Mouse (Mus musculus): ENCODE measurements around the gene Olfr1128. TPM values are rescaled to one million over a fixed set of nuclear protein-coding genes. Genes with fewer than 3 reads are reported as not detected.
"Not testable (repeated sequence)": the region's sequence is repeated elsewhere in the genome, so short reads cannot be mapped to it uniquely, and the experiment has no call there.

Olfr1128 gene
- not detected in 2 replicates for polyA plus RNA-seq (2015; fragmentation: Nextera tagmentation; extraction: Ambion mirVana)

DNA sequence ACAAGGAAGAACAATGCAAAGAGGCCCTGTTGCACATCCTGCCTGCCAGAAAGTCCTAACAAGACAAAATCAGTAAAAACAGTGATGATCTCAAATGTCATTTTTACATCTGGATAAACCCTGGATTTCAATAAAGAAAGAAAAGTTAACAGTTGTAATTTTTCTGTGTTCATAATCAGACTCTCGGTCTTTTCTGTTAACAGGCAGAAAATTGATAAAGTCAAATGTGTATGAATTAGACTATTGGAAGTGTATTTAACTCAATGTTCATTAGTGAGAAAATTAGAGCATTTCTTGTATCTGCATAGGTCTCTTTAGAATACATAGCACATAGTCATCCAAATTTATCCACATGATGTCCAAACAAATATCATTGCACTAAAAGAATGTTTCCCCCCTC, at the start of gene Olfr1128:
Gene Olfr1128 (minus strand): TSS at position 101 of the 400 bp plus-strand sequence.
- no peak within 1 kb of the TSS for H3K4me2 ChIP-seq (replicated peaks; ENCODE audit: low read depth)
- no peak within 1 kb of the TSS for H3K27ac ChIP-seq (replicated peaks)
- H3K4me1 ChIP-seq (replicated peaks; ENCODE audit: control insufficient read depth, insufficient read depth), result no peaks in the 10 kb centered on the region
- no peaks in the 10 kb centered on the region for H3K36me3 ChIP-seq (ENCODE audit: control insufficient read depth, insufficient read depth, low read length)
- DNase-seq (ENCODE audit: low spot score) (no peak), ATAC-seq (ENCODE audit: low FRiP score, low TSS enrichment) (no peak)
- no peak within 1 kb of the TSS for H3K9ac ChIP-seq (ENCODE audit: low read length)
- 90% methylated on average over 1 of the region's 1 CpGs for WGBS
- no peak within 1 kb of the TSS for H3K4me3 ChIP-seq (ENCODE audit: low read depth, low read length)
- H3K9me3 ChIP-seq (ENCODE audit: control insufficient read depth, low read length), result no peaks in the 10 kb centered on the region
- TF ChIP-seq EP300 (optimal IDR thresholded peaks at IDR 0.05), result no peak
- TF ChIP-seq CTCF (IDR thresholded peaks at IDR 0.05; ENCODE audit: low read depth), result no peak
- no peaks in the 10 kb centered on the region for H3K27me3 ChIP-seq (ENCODE audit: control insufficient read depth, insufficient read depth, low read length)

DNA sequence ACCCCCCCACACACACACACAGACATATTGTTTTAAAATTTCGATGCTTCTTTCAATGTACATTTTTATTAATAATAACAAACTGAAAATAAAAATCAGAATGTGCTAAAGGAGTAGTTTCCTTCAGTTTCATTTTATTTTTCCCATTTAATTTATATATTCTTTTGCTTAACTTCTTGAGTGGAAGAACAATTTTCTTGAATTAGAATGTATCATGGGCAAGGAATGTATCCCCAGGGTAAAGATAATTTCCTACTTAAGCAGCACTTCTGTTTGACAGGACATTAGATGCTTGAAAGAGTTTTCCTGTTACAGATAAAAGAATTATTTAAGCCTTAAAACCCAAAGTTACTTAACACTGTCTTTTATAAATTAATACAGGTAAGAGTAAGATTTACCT, 28.3 kb upstream of the Olfr1128 start, which contains the start of gene Olfr1129:
Gene Olfr1129 (plus strand): TSS at position 301 of the 400 bp plus-strand sequence.
- not testable (repeated sequence) for H3K4me3 ChIP-seq (ENCODE audit: low read depth, low read length); DNase-seq (ENCODE audit: low spot score); H3K9ac ChIP-seq (ENCODE audit: low read length); H3K27me3 ChIP-seq (ENCODE audit: control insufficient read depth, insufficient read depth, low read length); ATAC-seq (ENCODE audit: low FRiP score, low TSS enrichment); H3K4me2 ChIP-seq (replicated peaks; ENCODE audit: low read depth); H3K27ac ChIP-seq (replicated peaks); H3K36me3 ChIP-seq (ENCODE audit: control insufficient read depth, insufficient read depth, low read length); H3K9me3 ChIP-seq (ENCODE audit: control insufficient read depth, low read length); H3K4me1 ChIP-seq (replicated peaks; ENCODE audit: control insufficient read depth, insufficient read depth)
- 62% methylated on average over 1 of the region's 1 CpGs for WGBS

DNA sequence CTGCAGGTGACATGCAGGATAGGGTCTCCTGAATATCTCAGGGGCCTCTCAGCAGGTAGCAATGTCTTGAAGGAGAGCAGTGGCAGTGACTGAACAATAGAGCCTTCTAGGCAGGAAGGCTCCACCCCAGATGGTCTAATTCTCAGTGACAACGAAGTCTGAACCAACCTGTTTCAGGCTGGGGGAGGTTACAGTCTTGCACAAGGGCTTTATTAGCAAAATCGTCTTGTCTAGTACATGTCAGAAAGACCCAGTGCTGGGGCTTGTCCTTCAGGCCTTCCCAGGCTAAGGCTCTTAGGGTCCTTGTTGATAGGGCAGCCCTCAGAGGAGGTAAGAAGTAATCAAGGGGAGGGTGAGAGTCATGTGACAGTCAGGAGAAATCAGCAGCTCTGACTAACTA, 10.5 kb downstream of the Olfr1128 start:
- no peaks in the 10 kb centered on the region for H3K27me3 ChIP-seq (ENCODE audit: control insufficient read depth, insufficient read depth, low read length)
- DNase-seq (ENCODE audit: low spot score) (no peak), ATAC-seq (ENCODE audit: low FRiP score, low TSS enrichment) (no peak)
- no peaks in the 10 kb centered on the region for H3K4me1 ChIP-seq (replicated peaks; ENCODE audit: control insufficient read depth, insufficient read depth)
- no peak overlapping the region for H3K4me2 ChIP-seq (replicated peaks; ENCODE audit: low read depth)
- no peak overlapping the region for H3K27ac ChIP-seq (replicated peaks)
- H3K9me3 ChIP-seq (ENCODE audit: control insufficient read depth, low read length), result no peaks in the 10 kb centered on the region
- 59% methylated on average over 2 of the region's 2 CpGs for WGBS
- no peak overlapping the region for H3K4me3 ChIP-seq (ENCODE audit: low read depth, low read length)
- H3K9ac ChIP-seq (ENCODE audit: low read length), result no peak overlapping the region
- TF ChIP-seq EP300 (optimal IDR thresholded peaks at IDR 0.05) (no peak), CTCF (IDR thresholded peaks at IDR 0.05; ENCODE audit: low read depth) (no peak)
- no peaks in the 10 kb centered on the region for H3K36me3 ChIP-seq (ENCODE audit: control insufficient read depth, insufficient read depth, low read length)

DNA sequence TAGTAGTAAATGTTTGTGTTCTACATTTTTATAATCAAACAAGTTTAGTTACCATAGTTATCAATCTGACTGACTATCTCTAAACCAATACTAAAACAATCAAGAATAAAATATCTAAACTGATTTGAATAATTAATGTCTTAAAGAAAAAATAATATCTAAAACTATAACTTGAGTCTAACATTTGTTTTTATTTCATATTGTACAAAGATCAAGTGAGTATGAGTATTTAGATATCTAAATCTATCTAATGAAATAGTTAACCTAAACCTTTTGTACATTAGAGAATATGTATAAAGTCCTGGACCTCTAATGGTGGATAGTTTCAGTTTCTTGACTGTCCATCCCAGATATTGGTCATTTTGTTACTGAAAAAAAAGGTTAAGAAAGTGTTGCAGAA, 13.8 kb downstream of the Olfr1128 start, which contains the start of gene Olfr153:
Gene Olfr153 (plus strand): TSS at position 301 of the 400 bp plus-strand sequence.
- Histone ChIP-seq H3K27me3 (ENCODE audit: control insufficient read depth, insufficient read depth, low read length) (no peaks in the 10 kb centered on the region), H3K27ac (replicated peaks) (no peak within 1 kb of the TSS), H3K9me3 (ENCODE audit: control insufficient read depth, low read length) (no peaks in the 10 kb centered on the region), H3K9ac (ENCODE audit: low read length) (no peak within 1 kb of the TSS), H3K4me2 (replicated peaks; ENCODE audit: low read depth) (no peak within 1 kb of the TSS), H3K36me3 (ENCODE audit: control insufficient read depth, insufficient read depth, low read length) (no peaks in the 10 kb centered on the region), H3K4me3 (ENCODE audit: low read depth, low read length) (no peak within 1 kb of the TSS), H3K4me1 (replicated peaks; ENCODE audit: control insufficient read depth, insufficient read depth) (no peaks in the 10 kb centered on the region)
- TF ChIP-seq CTCF (IDR thresholded peaks at IDR 0.05; ENCODE audit: low read depth) (no peak), EP300 (optimal IDR thresholded peaks at IDR 0.05) (no peak)
- ATAC-seq (ENCODE audit: low FRiP score, low TSS enrichment) (no peak), DNase-seq (ENCODE audit: low spot score) (no peak)

DNA sequence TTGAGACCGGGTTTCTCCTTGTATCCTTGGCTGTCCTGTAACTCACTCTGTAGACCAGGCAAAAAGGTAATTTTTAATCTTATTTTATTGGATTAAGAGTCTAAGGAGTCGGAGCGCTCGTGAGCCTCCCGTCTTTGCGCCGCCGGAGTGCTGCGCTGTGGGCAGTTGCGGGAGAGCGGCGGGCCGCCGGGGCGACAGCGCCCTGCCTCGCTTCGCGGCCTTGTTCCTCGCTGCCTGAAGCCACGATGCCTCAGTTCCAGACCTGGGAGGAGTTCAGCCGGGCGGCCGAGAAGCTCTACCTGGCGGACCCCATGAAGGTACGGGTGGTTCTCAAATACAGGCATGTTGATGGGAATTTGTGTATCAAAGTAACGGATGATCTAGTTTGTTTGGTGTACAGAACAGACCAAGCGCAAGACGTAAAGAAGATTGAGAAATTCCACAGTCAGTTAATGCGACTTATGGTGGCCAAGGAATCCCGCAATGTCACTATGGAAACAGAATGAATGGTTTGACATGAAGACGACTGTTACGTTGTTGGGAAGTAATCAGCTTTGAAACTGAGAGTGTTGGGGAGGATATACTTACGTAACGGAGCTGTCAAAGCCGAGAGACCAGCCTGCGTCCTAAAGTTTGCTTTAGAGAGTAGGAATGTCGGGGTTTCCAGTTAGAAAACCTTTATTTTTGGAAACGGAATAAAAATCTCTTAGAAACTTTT, 19.3 kb downstream of the Olfr1128 start:
- not testable (repeated sequence) for H3K4me1 ChIP-seq (replicated peaks; ENCODE audit: control insufficient read depth, insufficient read depth); H3K27ac ChIP-seq (replicated peaks); H3K9me3 ChIP-seq (ENCODE audit: control insufficient read depth, low read length); ATAC-seq (ENCODE audit: low FRiP score, low TSS enrichment); H3K4me3 ChIP-seq (ENCODE audit: low read depth, low read length); H3K4me2 ChIP-seq (replicated peaks; ENCODE audit: low read depth); H3K36me3 ChIP-seq (ENCODE audit: control insufficient read depth, insufficient read depth, low read length); H3K9ac ChIP-seq (ENCODE audit: low read length); H3K27me3 ChIP-seq (ENCODE audit: control insufficient read depth, insufficient read depth, low read length)
- DNase-seq (ENCODE audit: low spot score), result peak; percentile 14
- 27% methylated on average over 38 of the region's 39 CpGs for WGBS

DNA sequence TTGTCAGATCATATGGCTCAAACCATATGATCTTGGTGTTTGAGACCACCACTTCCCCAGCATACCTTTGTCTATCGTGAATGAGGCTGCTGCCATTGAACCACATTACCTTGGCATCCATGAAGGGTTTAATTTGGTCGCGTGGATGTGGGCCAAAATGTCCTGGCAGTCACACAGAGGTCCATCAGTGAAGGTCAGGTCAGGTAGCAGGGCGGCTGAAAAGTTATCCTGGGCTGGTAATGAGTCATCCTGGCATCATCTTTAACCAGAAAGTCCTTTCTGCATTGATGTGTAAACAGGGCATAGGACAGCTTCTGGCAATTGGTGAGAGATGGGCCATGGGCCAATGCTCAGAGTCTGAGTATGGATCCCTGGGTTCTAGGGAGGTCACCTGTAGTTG, 24.7 kb downstream of the Olfr1128 start:
- Histone ChIP-seq H3K27ac (replicated peaks) (no peak overlapping the region), H3K4me2 (replicated peaks; ENCODE audit: low read depth) (no peak overlapping the region), H3K4me3 (ENCODE audit: low read depth, low read length) (no peak overlapping the region), H3K4me1 (replicated peaks; ENCODE audit: control insufficient read depth, insufficient read depth) (no peaks in the 10 kb centered on the region), H3K9ac (ENCODE audit: low read length) (no peak overlapping the region), H3K36me3 (ENCODE audit: control insufficient read depth, insufficient read depth, low read length) (no peaks in the 10 kb centered on the region), H3K27me3 (ENCODE audit: control insufficient read depth, insufficient read depth, low read length) (no peaks in the 10 kb centered on the region), H3K9me3 (ENCODE audit: control insufficient read depth, low read length) (no peaks in the 10 kb centered on the region)
- TF ChIP-seq EP300 (optimal IDR thresholded peaks at IDR 0.05) (no peak), CTCF (IDR thresholded peaks at IDR 0.05; ENCODE audit: low read depth) (no peak)
- WGBS, result 85% methylated on average over 4 of the region's 4 CpGs
- no peak for ATAC-seq (ENCODE audit: low FRiP score, low TSS enrichment)
- no peak for DNase-seq (ENCODE audit: low spot score)

Data from stomach, postnatal 0 days (tissue).